Mouse (Mus musculus) CH12.LX (cell line): ENCODE measurements around the gene Setd2. TPM values are rescaled to one million over a fixed set of nuclear protein-coding genes. Genes with fewer than 3 reads are reported as not detected.

Source experiments
- DNase-seq: peaks from one replicate; pipeline ENCODE4 v3.0.0-alpha.2; 2013; ENCODE audit errors: extremely low read depth
- H3K27ac ChIP-seq: 2 replicates; pipeline ENCODE4 v1.5.1; 2012; ENCODE audit warnings: low read depth, mild to moderate bottlenecking, control low read depth, moderate library complexity; ENCODE audit not compliant: insufficient read depth
- H3K27me3 ChIP-seq: replicated peaks from 2 replicates; pipeline ENCODE3; 2012; ENCODE audit warnings: inconsistent platforms
- H3K36me3 ChIP-seq, 2 experiments: replicated peaks in 1 of 2; 2 replicates each; pipeline versions ENCODE3 to v1.6.1; 2012; ENCODE audit warnings: inconsistent platforms in 1 of 2, low read length in 1 of 2, mild to moderate bottlenecking in 1 of 2, mixed read lengths in 1 of 2, moderate library complexity in 1 of 2; ENCODE audit not compliant: control insufficient read depth in 1 of 2, insufficient read depth in 1 of 2
- H3K4me1 ChIP-seq, 2 experiments: 2 replicates each; pipeline ENCODE4 v1.6.1; 2012; ENCODE audit warnings: inconsistent platforms in 1 of 2, moderate library complexity in 1 of 2; ENCODE audit not compliant: insufficient read depth in 2 of 2, control insufficient read depth in 1 of 2
- H3K4me2 ChIP-seq: 2 replicates; pipeline ENCODE4 v1.6.1; 2012; ENCODE audit warnings: low read depth, mild to moderate bottlenecking, control low read depth; ENCODE audit not compliant: poor library complexity, insufficient read depth, severe bottlenecking
- H3K4me3 ChIP-seq, 3 experiments: fragments of 150-350 bp in 1 of 3; sonication (generic) in 1 of 3; replicated peaks in 1 of 3; 2 replicates each; pipeline versions ENCODE3 to v1.5.1; 2011 to 2012; ENCODE audit warnings: low read depth in 2 of 3, low read length in 2 of 3, mild to moderate bottlenecking in 2 of 3, moderate library complexity in 2 of 3, control low read depth in 1 of 3, improper control_type of control experiment in 1 of 3, inconsistent platforms in 1 of 3, mixed read lengths in 1 of 3; ENCODE audit not compliant: poor library complexity in 1 of 3
- H3K79me2 ChIP-seq: replicated peaks from 2 replicates; pipeline ENCODE4 v1.6.1; 2012; ENCODE audit warnings: mild to moderate bottlenecking, moderate library complexity; ENCODE audit not compliant: control insufficient read depth, poor library complexity, insufficient read depth, severe bottlenecking; ENCODE audit errors: extremely low read depth
- H3K9ac ChIP-seq: 2 replicates; pipeline ENCODE4 v1.6.1; 2012; ENCODE audit warnings: low read depth, mild to moderate bottlenecking, control low read depth, moderate library complexity; ENCODE audit not compliant: insufficient read depth
- H3K9me3 ChIP-seq: replicated peaks from 2 replicates; pipeline ENCODE3; 2012; ENCODE audit warnings: low read length, inconsistent platforms, mixed read lengths
- BHLHE40 ChIP-seq: IDR thresholded peaks from 2 replicates; pipeline ENCODE4 v1.6.1; 2011; ENCODE audit warnings: mild to moderate bottlenecking, low read depth, low read length, improper control_type of control experiment
- CHD1 ChIP-seq: IDR thresholded peaks from 2 replicates; pipeline ENCODE4 v1.6.1; 2012; ENCODE audit warnings: low read depth, low read length, improper control_type of control experiment, inconsistent platforms
- CTCF ChIP-seq, 2 experiments: IDR thresholded peaks in 1 of 2; conservative IDR thresholded peaks in 1 of 2; 2 replicates each; pipeline ENCODE4 v1.5.1; 2011 to 2012; ENCODE audit warnings: low read depth in 2 of 2, low read length in 2 of 2, improper control_type of control experiment in 1 of 2, inconsistent platforms in 1 of 2, mild to moderate bottlenecking in 1 of 2, moderate library complexity in 1 of 2
- ELF1 ChIP-seq: IDR thresholded peaks from 2 replicates; pipeline ENCODE4 v1.6.1; 2014; ENCODE audit warnings: low read depth, mild to moderate bottlenecking, inconsistent platforms, low read length, improper control_type of control experiment
- KAT2A ChIP-seq: IDR thresholded peaks from 2 replicates; pipeline ENCODE4 v1.6.1; 2012; ENCODE audit warnings: low read length, improper control_type of control experiment, inconsistent platforms; ENCODE audit not compliant: insufficient replicate concordance
- MAX ChIP-seq: IDR thresholded peaks from 2 replicates; pipeline ENCODE4 v1.6.1; 2011; ENCODE audit warnings: low read length, improper control_type of control experiment
- MEF2A ChIP-seq: IDR thresholded peaks from 2 replicates; pipeline ENCODE4 v1.6.1; 2014; ENCODE audit warnings: low read depth, mild to moderate bottlenecking, inconsistent platforms, low read length, improper control_type of control experiment, borderline replicate concordance
- MYC ChIP-seq: IDR thresholded peaks from 2 replicates; pipeline ENCODE4 v1.6.1; 2011; ENCODE audit warnings: low read depth, mild to moderate bottlenecking, improper control_type of control experiment, low read length
- NELFE ChIP-seq: IDR thresholded peaks from 2 replicates; pipeline ENCODE4 v1.6.1; 2011; ENCODE audit warnings: low read depth, low read length, improper control_type of control experiment
- PAX5 ChIP-seq: IDR thresholded peaks from 2 replicates; pipeline ENCODE4 v1.6.1; 2012; ENCODE audit warnings: low read length, inconsistent platforms, mixed read lengths
- POLR2AphosphoS2 ChIP-seq: IDR thresholded peaks from 2 replicates; pipeline ENCODE4 v1.6.1; 2011; ENCODE audit warnings: low read depth, low read length, improper control_type of control experiment
- TBP ChIP-seq: conservative IDR thresholded peaks from 2 replicates; pipeline ENCODE4 v1.6.1; 2011; ENCODE audit warnings: low read depth, low read length, improper control_type of control experiment
- TCF12 ChIP-seq: IDR thresholded peaks from 2 replicates; pipeline ENCODE4 v1.6.1; 2014; ENCODE audit warnings: low read depth, mild to moderate bottlenecking, inconsistent platforms, low read length, improper control_type of control experiment
- USF2 ChIP-seq: conservative IDR thresholded peaks from 2 replicates; pipeline ENCODE4 v1.6.1; 2011; ENCODE audit warnings: low read depth, low read length, improper control_type of control experiment
- ZKSCAN1 ChIP-seq: IDR thresholded peaks from 2 replicates; pipeline ENCODE4 v1.6.1; 2012; ENCODE audit warnings: low read depth, inconsistent platforms, low read length, improper control_type of control experiment, borderline replicate concordance
- ZNF384 ChIP-seq: IDR thresholded peaks from 2 replicates; pipeline ENCODE4 v1.6.1; 2012; ENCODE audit warnings: low read depth, low read length, improper control_type of control experiment, inconsistent platforms
- dilution Hi-C: fragments of 300-500 bp; cut with MboI; formaldehyde crosslinking; loops from 2 replicates; pipeline ENCODE4 v1.14.3; 2020; ENCODE audit warnings: low sequenced_read_pairs; ENCODE audit not compliant: extremely low pct_unique_long_range_greater_than_20kb, extremely low pct_ligation_motif_present
- in situ Hi-C: fragments of 300-500 bp; cut with MboI; formaldehyde crosslinking; loops from 3 replicates; pipeline ENCODE4 v1.14.3; 2019; ENCODE audit warnings: low sequenced_read_pairs, low pct_ligation_motif_present, low pct_unique_long_range_greater_than_20kb, mixed read lengths
- polyA plus RNA-seq: library from polyadenylated mRNA; unstranded; fragments of >175 nt; gene quantifications from 2 replicates; pipeline ENCODE4 v1.2.1, GENCODE M21; 2012; ENCODE audit warnings: low read depth; ENCODE audit not compliant: insufficient read length
- total RNA-seq, 2 experiments: library from RNA; depleted of rRNA; stranded (reverse); fragments of 300-350 nt in 1 of 2; fragments of >200 nt in 1 of 2; gene quantifications; 2 replicates each; pipeline ENCODE4 v1.2.3; 2012 to 2014

Setd2 gene
- total and polyA plus RNA-seq, 3 experiments, result 35.8 to 87.1 (median 41.6) TPM

DNA sequence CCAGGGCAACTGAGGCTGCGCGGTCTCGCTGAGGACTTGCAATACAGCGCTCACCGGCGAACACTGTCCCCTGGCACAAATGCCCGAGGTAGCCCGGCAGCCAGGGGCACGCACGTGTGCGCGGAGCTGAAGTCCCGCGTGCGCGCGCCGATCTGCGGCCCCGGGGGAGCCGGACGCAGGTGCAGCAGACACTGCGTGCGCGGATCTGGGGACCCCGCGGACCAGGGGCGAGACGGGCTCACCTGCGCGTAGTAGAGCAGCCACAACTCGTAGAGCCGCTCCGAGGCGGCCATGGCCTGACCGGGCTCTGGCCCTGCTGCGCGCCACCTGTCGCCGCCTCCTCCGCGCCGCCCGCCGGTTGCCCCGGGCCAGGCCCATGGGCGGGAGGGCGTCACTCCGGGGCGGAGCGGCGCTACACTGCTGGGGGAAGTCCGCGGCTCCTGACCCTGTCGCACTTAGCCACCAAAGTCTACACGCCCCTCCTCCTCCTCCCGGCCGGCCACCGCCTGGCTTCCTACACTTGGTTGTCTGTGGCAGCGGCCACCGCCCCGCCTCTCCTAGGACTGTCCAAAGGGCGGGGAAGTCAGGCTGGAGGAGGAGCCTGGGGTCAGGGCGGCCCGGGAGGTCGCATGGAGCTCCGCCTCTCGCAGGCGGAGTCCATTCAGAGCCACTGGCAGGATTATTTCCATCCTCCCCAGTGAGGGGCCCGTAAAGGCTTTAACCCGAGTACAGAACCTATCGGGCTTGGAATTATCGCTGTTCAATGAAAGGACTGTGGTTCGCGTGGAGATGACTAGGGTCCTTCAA is 121.5 kb downstream of the Setd2 start, which contains the start of gene Nbeal2 (continued):
- TF ChIP-seq TCF12, result peak; percentile 70
- TF ChIP-seq USF2, result no peak
- TF ChIP-seq ELF1, result peak; percentile 52; the same call in 1 of the 2 replicates
- TF ChIP-seq MAX, result peak; percentile 74; the same call in 1 of the 2 replicates

DNA sequence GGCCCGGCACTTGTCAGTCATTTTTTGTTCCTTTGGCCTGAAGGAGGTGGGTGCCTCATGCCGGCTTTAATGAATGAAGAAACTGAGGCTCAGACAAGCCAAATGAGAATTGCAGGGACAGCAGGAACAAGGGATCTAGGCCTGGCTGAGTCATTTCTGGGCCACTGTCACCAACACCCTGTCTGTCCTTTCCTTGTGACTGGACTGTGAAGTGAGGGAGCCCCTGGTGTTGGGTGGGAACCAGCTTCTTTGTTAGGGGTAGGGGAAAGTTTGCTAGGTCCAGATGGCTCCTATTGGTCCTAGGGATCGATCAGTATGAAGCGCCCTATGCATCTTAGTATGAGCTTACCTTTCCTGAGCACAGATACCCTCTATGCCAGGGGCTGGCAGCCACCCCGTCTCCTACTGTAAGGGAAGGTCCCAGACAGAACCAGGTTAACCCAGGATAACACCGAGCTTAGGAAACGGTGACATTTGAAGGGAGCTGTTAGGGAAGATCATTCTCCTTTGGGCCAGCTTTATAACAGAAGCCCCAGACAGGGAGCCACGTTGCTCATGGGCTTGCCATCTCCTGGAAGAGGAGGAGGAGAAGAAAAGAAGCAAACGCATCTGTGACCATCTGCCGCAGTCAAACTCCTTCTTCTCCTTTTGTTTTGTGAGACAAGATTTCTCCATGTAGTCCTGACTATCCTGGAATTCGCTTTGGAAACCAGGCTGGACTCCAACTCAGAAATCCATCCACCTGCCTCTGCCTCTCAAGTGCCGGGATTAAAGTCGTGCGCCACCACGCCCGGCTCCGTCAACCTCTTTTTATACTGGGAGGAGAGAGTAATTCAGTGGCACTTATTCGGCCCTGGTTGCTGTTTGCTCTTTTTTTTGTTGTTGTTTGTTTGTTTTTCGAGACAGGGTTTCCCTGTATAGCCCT is 122.6 kb downstream of the Setd2 start:
- no peaks in the 10 kb centered on the region for H3K27me3 ChIP-seq
- peaks cover 23 to 70% of the 10 kb centered on the region in 2 experiments for H3K4me1 ChIP-seq
- H3K36me3 ChIP-seq, result peaks cover 0 to 16% of the 10 kb centered on the region in 2 experiments
- H3K27ac ChIP-seq, result no peak overlapping the region
- H3K9ac ChIP-seq, result peak overlapping the region; percentile 26; the same call in 1 of the 2 replicates
- peak overlapping the region in 1 of 3 experiments; percentile 79 for H3K4me3 ChIP-seq
- dilution Hi-C loops (no loop called here), in situ Hi-C loops (no loop called here)
- H3K9me3 ChIP-seq, result no peaks in the 10 kb centered on the region
- peak overlapping the region; percentile 69 for H3K4me2 ChIP-seq
- TF ChIP-seq PAX5, result no peak
- TF ChIP-seq ZKSCAN1, result no peak
- no peak for TF ChIP-seq MEF2A
- TF ChIP-seq TBP, result no peak
- no peak for TF ChIP-seq ELF1
- no peak for TF ChIP-seq CTCF (conservative IDR thresholded peaks at IDR 0.05 in 1 of 2, IDR thresholded peaks at IDR 0.05 in 1 of 2; ENCODE audit: low read depth in 2 of 2, low read length in 2 of 2)
- TF ChIP-seq NELFE, result no peak
- peaks cover 18% of the 10 kb centered on the region for H3K79me2 ChIP-seq
- no peak for DNase-seq

DNA sequence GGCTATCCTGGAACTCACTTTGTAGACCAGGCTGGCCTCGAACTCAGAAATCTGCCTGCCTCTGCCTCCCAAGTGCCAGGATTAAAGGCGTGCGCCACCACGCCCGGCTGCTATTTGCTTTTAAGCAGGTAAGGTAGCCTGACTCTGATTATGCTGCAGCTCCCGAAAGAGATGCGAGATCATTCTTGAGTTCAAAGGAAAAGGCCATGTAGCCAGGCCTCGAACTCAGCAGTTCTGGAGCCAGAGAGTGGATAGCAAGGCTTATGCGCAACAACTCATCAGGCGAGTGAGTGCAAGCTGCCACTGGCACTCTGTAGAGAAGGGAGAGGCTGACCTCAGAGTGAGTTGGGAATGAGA is 123.2 kb downstream of the Setd2 start:
- no peaks in the 10 kb centered on the region for H3K27me3 ChIP-seq
- no peak overlapping the region for H3K27ac ChIP-seq
- H3K4me1 ChIP-seq, result peaks cover 23 to 72% of the 10 kb centered on the region in 2 experiments
- dilution Hi-C loops, result no loop called here
- peak overlapping the region; percentile 15 to 69 (median 67) for H3K4me3 ChIP-seq
- TF ChIP-seq PAX5 (no peak), CHD1 (no peak), MYC (no peak), BHLHE40 (no peak), CTCF (conservative IDR thresholded peaks at IDR 0.05 in 1 of 2, IDR thresholded peaks at IDR 0.05 in 1 of 2; ENCODE audit: low read depth in 2 of 2, low read length in 2 of 2) (no peak), KAT2A (no peak), POLR2AphosphoS2 (no peak), ZNF384 (no peak), TCF12 (no peak)
- TF ChIP-seq, all 38 proteins: peak for 0
- 0 out of 2 replicates have a peak overlapping the region, but pooled peaks have one; percentile 5 for H3K9ac ChIP-seq
- peaks cover 24% of the 10 kb centered on the region for H3K79me2 ChIP-seq
- peaks cover 0 to 12% of the 10 kb centered on the region in 2 experiments for H3K36me3 ChIP-seq
- in situ Hi-C loops, result no loop called here
- no peaks in the 10 kb centered on the region for H3K9me3 ChIP-seq
- peak overlapping the region; percentile 41 for H3K4me2 ChIP-seq
- no peak for DNase-seq
